Mouse (Mus musculus): ENCODE data around the gene Bst1. TPM values are rescaled to one million over a fixed set of nuclear protein-coding genes. Genes with fewer than 3 reads are reported as not detected.

Bst1 gene
- polyA plus RNA-seq, 1 experiment: not detected

DNA sequence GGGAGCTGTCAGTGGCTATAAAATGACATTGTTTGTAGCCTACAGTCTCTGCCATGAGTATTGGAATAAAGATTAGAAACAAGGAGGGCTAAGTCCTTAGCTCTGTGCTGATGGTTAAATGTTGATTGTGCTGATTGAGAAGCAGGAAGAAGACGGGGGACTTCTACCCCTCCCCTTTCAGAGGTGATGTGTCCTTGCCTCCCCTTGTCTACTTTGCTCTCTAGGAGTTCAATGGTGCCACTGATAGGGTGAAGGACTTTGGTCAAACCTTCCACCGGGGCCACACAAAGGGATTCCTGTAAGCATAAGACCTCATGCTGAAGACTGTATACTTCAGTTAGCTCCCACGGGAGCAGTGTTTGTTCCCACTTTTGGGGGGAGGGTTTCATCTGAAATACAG, 4.1 kb downstream of the Bst1 start:
- WGBS: 69% methylated on average over 3 of the region's 3 CpGs
- TF ChIP-seq CTCF (IDR thresholded peaks at IDR 0.05; ENCODE audit: insufficient read depth, low read depth, low read length) (no peak), POLR2A (IDR thresholded peaks at IDR 0.05; ENCODE audit: insufficient read depth, low read depth, low read length) (no peak)
- no peak overlapping the region for H3K4me3 ChIP-seq (ENCODE audit: insufficient read depth, low read depth, low read length)
- H3K4me1 ChIP-seq (ENCODE audit: control insufficient read depth, insufficient read depth, low read length): no peaks in the 10 kb centered on the region
- H3K27ac ChIP-seq (ENCODE audit: insufficient read depth, low read depth, low read length): no peak overlapping the region

DNA sequence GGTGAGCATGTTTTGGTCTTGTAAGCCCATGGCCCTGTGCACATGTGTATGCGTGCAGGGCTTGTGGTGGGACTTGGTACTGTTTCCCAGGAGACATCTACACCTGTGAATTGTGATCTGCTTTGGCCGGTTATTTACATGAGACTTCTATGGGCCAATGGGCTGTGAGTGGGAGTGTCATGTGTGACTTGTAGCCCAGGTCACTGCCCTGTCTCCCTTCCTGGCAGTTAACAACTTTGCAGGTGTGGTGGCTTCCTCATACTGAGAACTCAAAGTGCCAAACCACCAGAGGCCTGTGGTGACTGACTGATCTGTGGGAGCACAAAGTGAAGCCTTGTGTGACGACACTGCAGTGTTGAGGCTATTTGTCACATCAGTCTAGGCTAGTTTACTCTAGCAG, 5.9 kb downstream of the Bst1 start:
- Histone ChIP-seq H3K4me3 (ENCODE audit: insufficient read depth, low read depth, low read length) (no peak overlapping the region), H3K27ac (ENCODE audit: insufficient read depth, low read depth, low read length) (no peak overlapping the region), H3K4me1 (ENCODE audit: control insufficient read depth, insufficient read depth, low read length) (no peaks in the 10 kb centered on the region)
- TF ChIP-seq POLR2A (IDR thresholded peaks at IDR 0.05; ENCODE audit: insufficient read depth, low read depth, low read length) (no peak), CTCF (IDR thresholded peaks at IDR 0.05; ENCODE audit: insufficient read depth, low read depth, low read length) (no peak)
- WGBS: 94% methylated on average over 3 of the region's 3 CpGs

DNA sequence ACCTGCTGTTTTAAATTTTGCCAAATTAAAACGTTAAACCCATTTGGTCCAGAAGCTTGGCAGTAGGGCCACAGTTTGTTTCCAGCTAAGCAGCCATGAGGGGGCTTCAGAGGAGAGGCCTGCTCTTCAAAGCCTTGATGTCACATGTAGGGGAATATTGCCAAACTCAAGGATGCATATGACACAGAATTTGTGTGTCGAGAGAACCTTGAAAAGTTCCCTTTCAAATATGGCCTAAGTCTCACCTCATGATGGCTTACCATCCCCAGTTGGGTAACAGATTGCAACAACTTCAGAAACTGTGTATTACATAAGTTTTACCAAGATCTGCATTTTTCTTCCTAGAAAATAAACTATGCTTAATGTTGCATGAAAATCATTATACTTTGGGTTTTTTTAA, 8.2 kb downstream of the Bst1 start:
- no peak for TF ChIP-seq POLR2A (IDR thresholded peaks at IDR 0.05; ENCODE audit: insufficient read depth, low read depth, low read length)
- no peak for TF ChIP-seq CTCF (IDR thresholded peaks at IDR 0.05; ENCODE audit: insufficient read depth, low read depth, low read length)
- 81% methylated on average over 2 of the region's 2 CpGs for WGBS
- Histone ChIP-seq H3K27ac (ENCODE audit: insufficient read depth, low read depth, low read length) (no peak overlapping the region), H3K4me1 (ENCODE audit: control insufficient read depth, insufficient read depth, low read length) (no peaks in the 10 kb centered on the region), H3K4me3 (ENCODE audit: insufficient read depth, low read depth, low read length) (no peak overlapping the region)

DNA sequence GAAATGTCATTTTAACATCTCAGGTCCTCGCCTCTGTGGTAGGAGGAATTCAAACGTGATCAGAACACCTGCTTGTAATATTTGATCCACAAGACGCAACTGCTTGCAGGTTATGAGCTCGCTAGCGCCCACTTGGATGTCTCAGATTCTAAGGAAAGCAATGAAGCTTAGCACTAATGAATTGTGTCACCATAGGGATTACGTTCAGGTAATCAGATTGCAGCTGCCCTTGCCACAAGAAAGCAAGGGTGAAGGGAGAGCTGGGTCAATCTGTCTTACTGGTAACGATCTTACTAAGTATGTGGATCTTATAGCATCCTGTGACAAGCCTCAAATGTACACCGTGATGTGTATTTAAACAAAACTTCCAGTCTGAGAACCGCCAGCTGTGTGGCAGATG, 8.7 kb downstream of the Bst1 start:
- Histone ChIP-seq H3K4me1 (ENCODE audit: control insufficient read depth, insufficient read depth, low read length) (no peaks in the 10 kb centered on the region), H3K27ac (ENCODE audit: insufficient read depth, low read depth, low read length) (no peak overlapping the region), H3K4me3 (ENCODE audit: insufficient read depth, low read depth, low read length) (no peak overlapping the region)
- TF ChIP-seq CTCF (IDR thresholded peaks at IDR 0.05; ENCODE audit: insufficient read depth, low read depth, low read length): no peak
- TF ChIP-seq POLR2A (IDR thresholded peaks at IDR 0.05; ENCODE audit: insufficient read depth, low read depth, low read length): no peak
- 89% methylated on average over 9 of the region's 9 CpGs for WGBS

DNA sequence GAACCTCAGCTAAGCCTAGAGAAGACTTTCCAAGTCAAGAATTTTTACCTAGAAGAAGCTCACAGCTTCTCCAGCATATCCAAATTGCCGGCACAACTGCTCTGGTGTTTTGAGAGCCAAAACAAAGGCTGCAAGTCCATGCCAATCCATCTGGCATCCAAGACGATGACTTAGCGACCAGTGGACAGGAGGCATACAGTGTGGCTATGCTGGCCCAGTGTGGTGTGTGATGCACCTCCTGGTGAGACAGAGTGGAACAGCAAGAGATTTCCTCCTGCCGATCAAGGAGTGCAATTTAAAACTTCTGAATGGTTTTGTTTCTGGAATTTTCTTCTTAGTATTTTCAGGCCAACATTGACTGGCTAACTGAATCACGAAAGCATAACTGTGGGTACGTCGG, 17.9 kb downstream of the Bst1 start:
- Histone ChIP-seq H3K4me1 (ENCODE audit: control insufficient read depth, insufficient read depth, low read length) (no peaks in the 10 kb centered on the region), H3K4me3 (ENCODE audit: insufficient read depth, low read depth, low read length) (no peak overlapping the region), H3K27ac (ENCODE audit: insufficient read depth, low read depth, low read length) (no peak overlapping the region)
- TF ChIP-seq CTCF (IDR thresholded peaks at IDR 0.05; ENCODE audit: insufficient read depth, low read depth, low read length) (no peak), POLR2A (IDR thresholded peaks at IDR 0.05; ENCODE audit: insufficient read depth, low read depth, low read length) (no peak)
- WGBS: 75% methylated on average over 7 of the region's 7 CpGs

DNA sequence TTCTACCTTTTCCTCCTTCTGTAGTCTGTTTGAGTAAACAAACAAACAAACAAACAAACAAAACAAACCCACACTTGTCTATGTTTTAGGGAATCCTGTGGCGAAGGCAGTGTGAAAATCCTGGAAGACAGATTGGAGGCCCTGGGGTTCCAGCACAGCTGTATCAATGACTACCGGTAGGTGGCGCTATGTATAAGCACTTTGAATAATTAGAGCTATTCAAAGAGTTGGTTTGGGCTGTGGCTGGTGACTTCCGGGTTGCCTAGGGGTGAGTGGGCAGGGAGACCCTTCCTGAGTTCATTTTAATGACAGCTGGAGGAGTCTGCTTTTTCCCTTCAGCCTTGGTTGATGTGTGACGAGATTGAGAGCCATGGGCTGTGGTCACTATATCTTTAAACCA, 18.7 kb downstream of the Bst1 start:
- WGBS: 44% methylated on average over 5 of the region's 5 CpGs
- H3K27ac ChIP-seq (ENCODE audit: insufficient read depth, low read depth, low read length): no peak overlapping the region
- H3K4me3 ChIP-seq (ENCODE audit: insufficient read depth, low read depth, low read length): no peak overlapping the region
- TF ChIP-seq CTCF (IDR thresholded peaks at IDR 0.05; ENCODE audit: insufficient read depth, low read depth, low read length) (no peak), POLR2A (IDR thresholded peaks at IDR 0.05; ENCODE audit: insufficient read depth, low read depth, low read length) (no peak)
- H3K4me1 ChIP-seq (ENCODE audit: control insufficient read depth, insufficient read depth, low read length): no peaks in the 10 kb centered on the region

DNA sequence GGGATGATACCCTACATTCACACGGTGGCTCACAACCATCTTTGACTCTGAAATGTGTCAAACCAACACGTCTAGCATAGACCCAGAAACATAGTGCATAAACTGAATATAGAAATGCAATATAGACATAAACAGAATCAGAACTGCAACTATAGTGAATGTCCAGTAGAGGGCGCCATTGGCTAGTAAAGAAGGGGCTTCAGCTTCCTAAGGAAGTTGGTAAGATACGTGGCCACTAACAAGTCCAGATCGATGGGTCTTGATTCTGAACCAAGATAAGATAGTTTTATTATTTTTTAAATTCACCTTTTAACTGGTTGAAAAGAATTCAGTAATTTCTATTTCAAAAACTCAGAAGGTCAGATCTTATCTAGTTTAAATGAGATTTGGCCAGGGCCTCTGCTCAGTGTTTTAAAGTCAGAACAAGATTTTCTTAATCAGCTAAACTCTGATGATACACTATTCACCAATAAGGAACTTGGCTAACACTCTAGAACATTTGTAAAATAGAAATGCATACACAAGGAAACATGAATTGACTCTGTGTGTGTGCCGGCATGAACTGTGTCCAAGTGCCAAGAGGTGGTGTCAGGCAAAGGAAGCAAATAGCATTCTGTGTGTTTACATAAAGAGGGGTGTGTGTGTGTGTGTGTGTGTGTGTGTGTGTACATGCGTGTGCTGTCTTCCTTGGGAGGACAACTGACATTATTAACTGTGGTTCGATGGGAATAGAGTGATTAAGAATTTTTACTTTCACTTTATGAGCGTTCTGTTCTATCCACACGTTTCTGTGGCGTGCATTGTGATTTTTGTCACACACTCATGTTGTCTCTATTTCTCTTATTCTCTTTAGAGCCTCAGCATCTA, 22.7 kb downstream of the Bst1 start:
- H3K27ac ChIP-seq (ENCODE audit: insufficient read depth, low read depth, low read length): no peak overlapping the region
- TF ChIP-seq CTCF (IDR thresholded peaks at IDR 0.05; ENCODE audit: insufficient read depth, low read depth, low read length) (no peak), POLR2A (IDR thresholded peaks at IDR 0.05; ENCODE audit: insufficient read depth, low read depth, low read length) (no peak)
- WGBS: 35% methylated on average over 11 of the region's 11 CpGs
- no peak overlapping the region for H3K4me3 ChIP-seq (ENCODE audit: insufficient read depth, low read depth, low read length)
- H3K4me1 ChIP-seq (ENCODE audit: control insufficient read depth, insufficient read depth, low read length): no peaks in the 10 kb centered on the region

DNA sequence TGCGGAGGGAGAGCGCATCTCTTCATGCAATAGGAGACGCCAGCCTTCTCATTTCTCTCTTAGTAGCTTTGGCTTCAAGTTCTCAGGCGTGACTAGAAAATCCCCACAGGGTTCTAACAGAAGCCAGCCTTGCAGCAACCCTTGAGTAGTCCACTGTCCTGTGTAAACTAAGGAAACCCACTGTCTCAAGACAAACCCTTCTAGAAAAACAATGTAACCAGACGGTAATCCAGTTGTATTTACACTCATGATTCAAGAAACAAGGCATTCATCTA, 23.3 kb downstream of the Bst1 start:
- no peaks in the 10 kb centered on the region for H3K4me1 ChIP-seq (ENCODE audit: control insufficient read depth, insufficient read depth, low read length)
- 70% methylated on average over 5 of the region's 5 CpGs for WGBS
- H3K4me3 ChIP-seq (ENCODE audit: insufficient read depth, low read depth, low read length): no peak overlapping the region
- H3K27ac ChIP-seq (ENCODE audit: insufficient read depth, low read depth, low read length): no peak overlapping the region
- TF ChIP-seq POLR2A (IDR thresholded peaks at IDR 0.05; ENCODE audit: insufficient read depth, low read depth, low read length) (no peak), CTCF (IDR thresholded peaks at IDR 0.05; ENCODE audit: insufficient read depth, low read depth, low read length) (no peak)

DNA sequence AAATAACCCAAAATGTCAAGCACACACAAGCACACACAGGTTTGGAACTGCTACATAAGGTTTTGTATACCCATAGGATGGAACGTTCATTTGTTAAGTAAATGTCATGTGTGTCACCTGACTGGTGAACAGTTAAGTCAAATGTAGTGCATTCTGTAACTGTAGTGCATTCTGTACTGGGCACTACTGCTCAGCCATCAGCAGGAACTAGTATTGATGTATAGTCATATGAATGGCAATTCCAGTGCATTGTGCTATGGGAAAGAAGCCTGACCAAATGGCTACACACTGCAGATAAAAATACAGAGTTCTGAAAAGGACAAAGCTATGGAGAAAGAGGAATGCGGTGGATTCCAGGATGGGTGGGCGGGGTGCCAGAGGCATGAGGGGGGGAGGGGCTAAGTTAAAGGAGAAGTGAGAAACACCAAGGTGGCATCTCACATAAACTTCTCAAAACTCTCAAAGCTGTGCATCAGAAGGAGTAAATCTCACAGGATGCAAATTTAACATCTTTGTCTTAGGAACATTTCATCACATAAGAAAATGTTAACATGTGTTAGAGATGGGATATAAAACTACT, 24.0 kb downstream of the Bst1 start:
- no peak overlapping the region for H3K4me3 ChIP-seq (ENCODE audit: insufficient read depth, low read depth, low read length)
- no peak overlapping the region for H3K27ac ChIP-seq (ENCODE audit: insufficient read depth, low read depth, low read length)
- TF ChIP-seq POLR2A (IDR thresholded peaks at IDR 0.05; ENCODE audit: insufficient read depth, low read depth, low read length) (no peak), CTCF (IDR thresholded peaks at IDR 0.05; ENCODE audit: insufficient read depth, low read depth, low read length) (no peak)
- H3K4me1 ChIP-seq (ENCODE audit: control insufficient read depth, insufficient read depth, low read length): no peaks in the 10 kb centered on the region
- WGBS: 69% methylated on average over 3 of the region's 3 CpGs

Measured in olfactory bulb, adult 2 months (tissue).